Mouse (Mus musculus) testis, adult 2 months (tissue): Measurements from ENCODE around the gene Dnajc7.

Experiments
- CTCF ChIP-seq: fragments of 200-500 bp; IDR thresholded peaks from 2 replicates; pipeline ENCODE4 v1.5.1; 2012; ENCODE audit warnings: low read depth, mild to moderate bottlenecking, inconsistent platforms, low read length, moderate library complexity; ENCODE audit not compliant: control insufficient read depth, insufficient read depth, insufficient replicate concordance
- POLR2A ChIP-seq: fragments of 200-500 bp; IDR thresholded peaks from 2 replicates; pipeline ENCODE4 v1.6.1; 2012; ENCODE audit warnings: low read depth, mild to moderate bottlenecking, inconsistent platforms, low read length, moderate library complexity; ENCODE audit not compliant: control insufficient read depth

DNA sequence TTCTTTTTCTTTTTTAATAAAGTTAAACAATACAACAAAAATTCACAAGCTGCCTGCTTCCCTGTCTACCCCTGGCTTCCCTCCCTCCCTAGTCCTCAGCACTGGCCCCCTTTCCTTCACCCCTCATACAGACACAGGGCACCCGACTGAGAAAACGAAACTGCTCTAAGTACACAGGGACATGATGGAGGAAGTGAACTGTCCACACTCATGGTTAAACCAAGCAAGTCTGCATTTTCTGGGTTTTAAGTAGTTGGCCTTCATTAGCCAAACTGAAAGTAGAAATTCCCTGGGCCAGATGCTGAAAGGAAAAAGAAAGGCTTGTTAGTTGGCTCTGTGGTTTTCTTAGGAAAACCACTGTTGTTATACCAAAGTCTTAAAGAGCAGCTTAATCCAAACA is 37.1 kb downstream of the Dnajc7 start:
- TF ChIP-seq CTCF: no peak
- no peak for TF ChIP-seq POLR2A
